Mouse (Mus musculus) heart, postnatal 0 days (tissue): Measurements from ENCODE around the gene Fstl4. TPM values are rescaled to one million over a fixed set of nuclear protein-coding genes. Genes with fewer than 3 reads are reported as not detected.

ENCODE experiments used
- ATAC-seq: fragments of 200-750 bp; cut with Nextera tagmentation; 2 replicates; pipeline ENCODE4 v1.8.0; 2017; ENCODE audit warnings: low read depth, moderate number of reproducible peaks, moderate library complexity; ENCODE audit not compliant: insufficient read depth
- DNase-seq: peaks from one replicate; pipeline ENCODE4 v3.0.0-alpha.2; 2016; ENCODE audit warnings: low spot score
- H3K27ac ChIP-seq: fragments of 300-500 bp; sonication (generic); 2 replicates; pipeline ENCODE4 v1.5.1; 2014; ENCODE audit warnings: low read depth, mild to moderate bottlenecking
- H3K27me3 ChIP-seq: fragments of 300-500 bp; sonication (generic); 2 replicates; pipeline ENCODE4 v1.6.1; 2014; ENCODE audit warnings: low read length, mixed read lengths; ENCODE audit not compliant: control insufficient read depth, insufficient read depth
- H3K36me3 ChIP-seq: fragments of 300-500 bp; sonication (generic); replicated peaks from 2 replicates; pipeline ENCODE4 v1.6.1; 2014; ENCODE audit warnings: low read length, mixed read lengths; ENCODE audit not compliant: control insufficient read depth, insufficient read depth
- H3K4me1 ChIP-seq: fragments of 300-500 bp; sonication (generic); 2 replicates; pipeline ENCODE4 v1.6.1; 2014; ENCODE audit warnings: antibody characterized with exemption; ENCODE audit not compliant: control insufficient read depth, insufficient read depth
- H3K4me2 ChIP-seq: fragments of 300-500 bp; sonication (generic); 2 replicates; pipeline ENCODE4 v1.6.1; 2014; ENCODE audit warnings: low read depth, mild to moderate bottlenecking, low read length, moderate library complexity
- H3K4me3 ChIP-seq: fragments of 300-500 bp; sonication (generic); 2 replicates; pipeline ENCODE4 v1.5.1; 2014; ENCODE audit warnings: low read depth, low read length
- H3K9ac ChIP-seq: fragments of 300-500 bp; sonication (generic); replicated peaks from 2 replicates; pipeline ENCODE4 v1.6.1; 2014; ENCODE audit warnings: low read depth, low read length, mixed read lengths
- H3K9me3 ChIP-seq: fragments of 300-500 bp; sonication (generic); replicated peaks from 2 replicates; pipeline ENCODE4 v1.6.1; 2016; ENCODE audit warnings: low read length; ENCODE audit not compliant: control insufficient read depth
- CTCF ChIP-seq: IDR thresholded peaks from 2 replicates; pipeline ENCODE4 v1.5.1; 2016; ENCODE audit warnings: antibody characterized with exemption, control low read depth, low read depth
- EP300 ChIP-seq: IDR thresholded peaks from 2 replicates; pipeline ENCODE4 v1.6.1; 2016; ENCODE audit warnings: antibody characterized with exemption, low read depth
- WGBS: fragments of 180-500 bp; shearing (Covaris S2); extraction: QIAGEN DNeasy Blood & Tissue Kit; methylation state at CpG from one replicate; pipeline ENCODE4 v1.1.7; 2014; 5-methylcytosine and 5-hydroxymethylcytosine counted together
- polyA plus RNA-seq: library from polyadenylated mRNA; unstranded; fragments of >200 nt; fragmentation: Nextera tagmentation; extraction: Ambion mirVana; gene quantifications from 2 replicates; pipeline ENCODE4 v1.2.1, GENCODE M21; 2015
- total RNA-seq: library from RNA; depleted of rRNA; stranded (reverse); fragments of >200 nt; gene quantifications from 2 replicates; pipeline ENCODE4 v1.2.3, GENCODE M21; 2014; ENCODE audit warnings: low replicate concordance

Gene Fstl4
- total and polyA plus RNA-seq, 2 experiments from 2014 or later, result 6.3 to 9.4 TPM

DNA sequence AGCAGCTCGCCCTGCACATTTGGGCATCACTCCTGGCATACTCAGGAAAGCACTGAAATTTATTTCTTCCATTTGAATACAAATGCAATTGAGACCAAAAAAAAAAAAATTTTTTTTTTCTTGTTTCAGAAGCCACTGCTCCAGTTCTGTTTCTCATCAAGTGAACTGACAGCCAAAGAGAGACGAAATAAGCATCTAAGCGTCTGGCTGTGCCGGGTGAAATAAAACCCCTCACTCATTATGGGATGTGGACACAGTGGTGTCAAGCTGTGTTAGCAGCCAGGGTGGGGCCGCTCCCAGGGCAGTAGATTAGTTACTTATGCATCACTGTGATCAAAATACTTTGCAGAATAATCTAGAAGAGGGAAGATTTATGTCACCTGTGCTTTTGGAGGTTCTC, 327.2 kb downstream of the Fstl4 start:
- no peak overlapping the region for H3K4me3 ChIP-seq
- WGBS, result 56% methylated on average over 5 of the region's 5 CpGs
- no peak overlapping the region for H3K4me2 ChIP-seq
- DNase-seq (no peak), ATAC-seq (no peak)
- H3K27me3 ChIP-seq, result 0 out of 2 replicates have a peak, but pooled peaks cover 4% of the 10 kb centered on the region
- no peak for TF ChIP-seq CTCF
- TF ChIP-seq EP300, result no peak
- no peak overlapping the region for H3K9ac ChIP-seq
- H3K27ac ChIP-seq, result no peak overlapping the region
- H3K4me1 ChIP-seq, result peaks cover 5% of the 10 kb centered on the region; the same call in 1 of the 2 replicates
- no peaks in the 10 kb centered on the region for H3K36me3 ChIP-seq
- no peaks in the 10 kb centered on the region for H3K9me3 ChIP-seq

DNA sequence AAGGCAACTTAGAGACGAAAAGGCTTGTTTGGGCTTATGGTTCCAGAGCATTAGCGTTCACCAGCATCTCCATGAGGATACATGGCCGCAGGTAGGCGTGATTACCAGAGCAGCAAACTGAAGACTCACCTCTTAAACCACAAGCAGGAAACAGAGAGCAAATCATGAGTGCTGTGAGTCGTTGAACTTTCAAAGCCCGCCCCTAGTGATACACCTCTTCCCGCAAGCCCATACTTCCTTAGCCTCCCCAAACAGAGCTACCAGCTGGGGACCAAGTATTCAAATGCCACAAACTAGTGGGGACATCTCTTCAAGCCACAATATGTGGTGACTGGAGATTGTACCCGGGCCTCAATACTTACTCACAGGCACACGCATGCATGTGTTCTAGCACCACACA, 332.4 kb downstream of the Fstl4 start:
- ATAC-seq (no peak), DNase-seq (no peak)
- H3K27me3 ChIP-seq, result 0 out of 2 replicates have a peak, but pooled peaks cover 4% of the 10 kb centered on the region
- no peak overlapping the region for H3K9ac ChIP-seq
- no peak overlapping the region for H3K4me3 ChIP-seq
- H3K9me3 ChIP-seq, result no peaks in the 10 kb centered on the region
- TF ChIP-seq CTCF, result no peak
- TF ChIP-seq EP300, result no peak
- H3K36me3 ChIP-seq, result no peaks in the 10 kb centered on the region
- 85% methylated on average over 9 of the region's 9 CpGs for WGBS
- peaks cover 14% of the 10 kb centered on the region; the same call in 1 of the 2 replicates for H3K4me1 ChIP-seq
- H3K4me2 ChIP-seq, result no peak overlapping the region
- H3K27ac ChIP-seq, result no peak overlapping the region

DNA sequence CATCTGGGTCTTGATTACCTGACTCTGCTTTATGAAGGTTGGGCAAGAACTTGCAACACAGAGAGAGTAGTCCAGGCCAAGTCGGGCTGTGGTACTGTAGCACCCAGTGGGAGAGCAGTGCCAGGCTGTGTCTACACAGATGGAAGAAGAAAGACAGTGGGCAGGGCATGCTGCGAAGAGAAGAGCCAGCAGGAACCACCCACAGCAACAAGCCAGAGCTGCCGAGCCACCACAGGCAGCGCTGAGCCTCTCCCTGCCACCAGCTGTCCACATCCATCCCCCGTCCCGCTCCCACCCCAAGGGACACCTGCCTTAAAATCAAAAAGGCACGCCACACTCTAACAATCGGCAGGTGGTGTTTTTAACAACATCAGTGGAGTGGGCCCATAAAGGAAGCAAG, 332.9 kb downstream of the Fstl4 start:
- no peaks in the 10 kb centered on the region for H3K9me3 ChIP-seq
- WGBS, result 87% methylated on average over 8 of the region's 8 CpGs
- TF ChIP-seq CTCF (no peak), EP300 (no peak)
- no peak for ATAC-seq
- DNase-seq, result no peak
- H3K27ac ChIP-seq, result no peak overlapping the region
- 0 out of 2 replicates have a peak, but pooled peaks cover 4% of the 10 kb centered on the region for H3K27me3 ChIP-seq
- no peak overlapping the region for H3K9ac ChIP-seq
- H3K4me3 ChIP-seq, result no peak overlapping the region
- no peaks in the 10 kb centered on the region for H3K36me3 ChIP-seq
- H3K4me2 ChIP-seq, result no peak overlapping the region
- H3K4me1 ChIP-seq, result peaks cover 14% of the 10 kb centered on the region; the same call in 1 of the 2 replicates

DNA sequence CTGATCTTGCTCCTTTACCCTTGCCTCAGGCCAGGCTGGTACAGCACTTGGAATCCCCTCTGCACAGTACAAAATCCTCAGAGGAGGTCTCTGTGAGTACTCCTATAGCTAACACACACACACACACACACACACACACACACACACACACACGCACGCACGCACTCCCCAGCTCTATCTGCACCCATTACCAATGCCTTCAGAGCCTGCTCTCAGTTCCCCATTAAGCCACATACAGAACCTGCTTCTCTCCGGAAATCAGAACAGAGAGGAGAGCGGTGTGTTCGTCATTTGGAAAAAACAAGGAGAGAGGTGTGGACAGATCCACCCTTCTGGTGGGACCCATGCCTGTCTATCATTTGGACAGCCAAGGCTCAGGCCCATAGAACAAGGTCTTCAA, 333.4 kb downstream of the Fstl4 start:
- no peaks in the 10 kb centered on the region for H3K36me3 ChIP-seq
- no peaks in the 10 kb centered on the region for H3K9me3 ChIP-seq
- WGBS, result 89% methylated on average over 6 of the region's 6 CpGs
- no peak overlapping the region for H3K9ac ChIP-seq
- H3K4me2 ChIP-seq, result no peak overlapping the region
- 0 out of 2 replicates have a peak, but pooled peaks cover 10% of the 10 kb centered on the region for H3K4me1 ChIP-seq
- H3K27ac ChIP-seq, result no peak overlapping the region
- H3K4me3 ChIP-seq, result no peak overlapping the region
- ATAC-seq (no peak), DNase-seq (no peak)
- TF ChIP-seq CTCF (no peak), EP300 (no peak)
- H3K27me3 ChIP-seq, result 0 out of 2 replicates have a peak, but pooled peaks cover 4% of the 10 kb centered on the region

DNA sequence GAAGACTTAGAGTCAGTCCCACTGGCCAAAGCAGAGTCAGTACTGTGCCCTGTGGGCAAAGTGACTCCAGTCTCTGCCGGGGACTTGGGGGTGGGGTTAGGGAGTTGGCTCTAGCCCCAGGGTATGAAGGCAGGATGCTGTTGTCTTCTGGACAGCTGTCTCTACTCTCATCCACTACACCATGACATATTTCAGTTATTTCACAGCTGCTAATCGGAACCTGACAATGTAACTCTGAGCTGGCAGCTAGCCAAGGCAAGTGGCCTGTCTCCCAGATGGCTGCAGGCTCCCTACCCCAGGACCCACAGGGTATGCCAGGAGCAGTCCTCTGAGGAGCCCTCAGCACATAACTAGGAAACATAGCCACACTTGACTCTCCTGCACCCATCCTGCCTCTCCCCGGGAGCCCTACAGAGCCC, 334.4 kb downstream of the Fstl4 start:
- no peak overlapping the region for H3K27ac ChIP-seq
- no peaks in the 10 kb centered on the region for H3K36me3 ChIP-seq
- 12% methylated on average over 3 of the region's 3 CpGs for WGBS
- 0 out of 2 replicates have a peak, but pooled peaks cover 10% of the 10 kb centered on the region for H3K4me1 ChIP-seq
- H3K4me3 ChIP-seq, result no peak overlapping the region
- H3K4me2 ChIP-seq, result no peak overlapping the region
- H3K9ac ChIP-seq, result no peak overlapping the region
- 0 out of 2 replicates have a peak, but pooled peaks cover 4% of the 10 kb centered on the region for H3K27me3 ChIP-seq
- ATAC-seq, result peak; percentile 69
- TF ChIP-seq EP300 (no peak), CTCF (no peak)
- H3K9me3 ChIP-seq, result no peaks in the 10 kb centered on the region
- DNase-seq, result peak; percentile 51

DNA sequence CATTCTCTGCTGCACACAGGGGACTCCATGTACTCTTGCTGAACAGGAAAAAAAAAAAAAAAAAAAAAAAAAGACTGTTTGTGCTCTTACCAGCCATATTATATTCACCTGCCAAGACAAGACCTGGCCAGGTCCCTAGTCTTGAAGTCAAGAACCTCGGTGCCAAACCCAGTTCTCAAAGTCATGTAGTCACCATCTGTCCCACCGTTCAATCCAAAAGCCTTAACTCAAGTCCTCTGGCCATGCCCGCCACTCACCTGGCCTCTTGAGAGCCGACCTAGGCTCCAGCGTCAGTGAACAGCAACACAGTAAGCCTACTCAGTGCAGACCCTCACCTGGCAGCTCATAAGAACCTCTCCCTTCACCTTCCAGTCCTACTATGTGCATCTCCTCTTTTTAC, 334.9 kb downstream of the Fstl4 start:
- H3K27me3 ChIP-seq, result 0 out of 2 replicates have a peak, but pooled peaks cover 4% of the 10 kb centered on the region
- 0 out of 2 replicates have a peak, but pooled peaks cover 10% of the 10 kb centered on the region for H3K4me1 ChIP-seq
- DNase-seq (no peak), ATAC-seq (no peak)
- 87% methylated on average over 5 of the region's 5 CpGs for WGBS
- no peak overlapping the region for H3K4me3 ChIP-seq
- H3K4me2 ChIP-seq, result no peak overlapping the region
- H3K9ac ChIP-seq, result no peak overlapping the region
- H3K36me3 ChIP-seq, result no peaks in the 10 kb centered on the region
- TF ChIP-seq EP300 (no peak), CTCF (no peak)
- no peaks in the 10 kb centered on the region for H3K9me3 ChIP-seq
- no peak overlapping the region for H3K27ac ChIP-seq
